Mouse (Mus musculus) forebrain, postnatal 0 days (tissue): ENCODE results near the gene Vgll4. TPM values are rescaled to one million over a fixed set of nuclear protein-coding genes. Genes with fewer than 3 reads are reported as not detected.

ENCODE experiments used
- ATAC-seq: fragments of 200-750 bp; cut with Nextera tagmentation; 2 replicates; pipeline ENCODE4 v1.8.0; 2017; ENCODE audit warnings: mild to moderate bottlenecking, moderate library complexity
- DNase-seq: peaks from one replicate; pipeline ENCODE4 v3.0.0-alpha.2; 2015
- H3K27ac ChIP-seq: fragments of 300-500 bp; sonication (generic); 2 replicates; pipeline ENCODE4 v1.5.1; 2014; ENCODE audit warnings: low read depth, mild to moderate bottlenecking, antibody characterized with exemption, low read length, moderate library complexity, mixed read lengths
- H3K27me3 ChIP-seq: fragments of 300-500 bp; sonication (generic); 2 replicates; pipeline ENCODE4 v1.6.1; 2014; ENCODE audit warnings: mild to moderate bottlenecking, low read length, mixed read lengths; ENCODE audit not compliant: insufficient read depth
- H3K36me3 ChIP-seq: fragments of 300-500 bp; sonication (generic); 2 replicates; pipeline ENCODE4 v1.6.1; 2014; ENCODE audit warnings: mild to moderate bottlenecking, moderate library complexity; ENCODE audit not compliant: insufficient read depth
- H3K4me1 ChIP-seq: fragments of 300-500 bp; sonication (generic); 2 replicates; pipeline ENCODE4 v1.6.1; 2014; ENCODE audit warnings: antibody characterized with exemption; ENCODE audit not compliant: insufficient read depth
- H3K4me2 ChIP-seq: fragments of 300-500 bp; sonication (generic); 2 replicates; pipeline ENCODE4 v1.6.1; 2014; ENCODE audit warnings: low read depth, mild to moderate bottlenecking, moderate library complexity
- H3K4me3 ChIP-seq: fragments of 300-500 bp; sonication (generic); 2 replicates; pipeline ENCODE4 v1.5.1; 2014; ENCODE audit warnings: low read depth, low read length, mixed read lengths
- H3K9ac ChIP-seq: fragments of 300-500 bp; sonication (generic); 2 replicates; pipeline ENCODE4 v1.6.1; 2014; ENCODE audit warnings: mild to moderate bottlenecking
- H3K9me3 ChIP-seq: fragments of 300-500 bp; sonication (generic); 2 replicates; pipeline ENCODE4 v1.6.1; 2016; ENCODE audit warnings: low read length
- CTCF ChIP-seq: sonication (generic); IDR thresholded peaks from 2 replicates; pipeline ENCODE4 v1.5.1; 2016; ENCODE audit warnings: antibody characterized with exemption, control low read depth, low read depth
- WGBS: fragments of 180-500 bp; shearing (Covaris S2); extraction: QIAGEN DNeasy Blood & Tissue Kit; methylation state at CpG from one replicate; pipeline ENCODE4 v1.1.7; 2014; 5-methylcytosine and 5-hydroxymethylcytosine counted together
- polyA plus RNA-seq: library from polyadenylated mRNA; unstranded; fragments of >200 nt; fragmentation: Nextera tagmentation; extraction: Ambion mirVana; gene quantifications from 2 replicates; pipeline ENCODE4 v1.2.1, GENCODE M21; 2015
- total RNA-seq: library from RNA; depleted of rRNA; stranded (reverse); fragments of >200 nt; gene quantifications from 2 replicates; pipeline ENCODE4 v1.2.3, GENCODE M21; 2014

The Vgll4 gene
- total and polyA plus RNA-seq, 2 experiments from 2014 or later, result 58.0 to 59.2 TPM

GRCm38 (mm10) chr6:114914041-114914716 is 55.6 kb downstream of the Vgll4 start:
- no peak overlapping the region for H3K4me3 ChIP-seq
- no peaks in the 10 kb centered on the region for H3K36me3 ChIP-seq
- H3K9me3 ChIP-seq, result no peaks in the 10 kb centered on the region
- 23% methylated on average over 10 of the region's 10 CpGs for WGBS
- H3K4me1 ChIP-seq, result peaks cover 40% of the 10 kb centered on the region
- DNase-seq, result no peak
- no peak for ATAC-seq
- 0 out of 2 replicates have a peak overlapping the region, but pooled peaks have one; percentile 21 for H3K27ac ChIP-seq
- no peak for TF ChIP-seq CTCF
- peak overlapping the region; percentile 18; the same call in 1 of the 2 replicates for H3K9ac ChIP-seq
- no peak overlapping the region for H3K4me2 ChIP-seq
- no peaks in the 10 kb centered on the region for H3K27me3 ChIP-seq

GRCm38 (mm10) chr6:114913142-114913541 is 56.7 kb downstream of the Vgll4 start:
- DNase-seq, result no peak
- Histone ChIP-seq H3K27ac (no peak overlapping the region), H3K4me2 (no peak overlapping the region), H3K27me3 (no peaks in the 10 kb centered on the region), H3K4me3 (no peak overlapping the region), H3K4me1 (peaks cover 31% of the 10 kb centered on the region), H3K36me3 (no peaks in the 10 kb centered on the region), H3K9ac (no peak overlapping the region), H3K9me3 (no peaks in the 10 kb centered on the region)
- ATAC-seq, result no peak
- 30% methylated on average over 4 of the region's 4 CpGs for WGBS
- TF ChIP-seq CTCF, result no peak

GRCm38 (mm10) chr6:114911540-114911939 is 58.3 kb downstream of the Vgll4 start:
- DNase-seq, result no peak
- no peak for ATAC-seq
- 68% methylated on average over 3 of the region's 3 CpGs for WGBS
- Histone ChIP-seq H3K27me3 (no peaks in the 10 kb centered on the region), H3K9me3 (no peaks in the 10 kb centered on the region), H3K9ac (no peak overlapping the region), H3K27ac (no peak overlapping the region), H3K4me2 (no peak overlapping the region), H3K4me3 (no peak overlapping the region), H3K4me1 (peaks cover 16% of the 10 kb centered on the region), H3K36me3 (no peaks in the 10 kb centered on the region)
- no peak for TF ChIP-seq CTCF

GRCm38 (mm10) chr6:114909801-114910200 is 60.0 kb downstream of the Vgll4 start:
- Histone ChIP-seq H3K27me3 (no peaks in the 10 kb centered on the region), H3K27ac (no peak overlapping the region), H3K36me3 (no peaks in the 10 kb centered on the region), H3K4me2 (no peak overlapping the region), H3K4me3 (no peak overlapping the region), H3K9me3 (no peaks in the 10 kb centered on the region), H3K9ac (no peak overlapping the region), H3K4me1 (peaks cover 12% of the 10 kb centered on the region)
- WGBS, result 85% methylated on average over 7 of the region's 7 CpGs
- TF ChIP-seq CTCF, result no peak
- DNase-seq (no peak), ATAC-seq (no peak)

GRCm38 (mm10) chr6:114907459-114907858 is 62.3 kb downstream of the Vgll4 start:
- no peak overlapping the region for H3K4me2 ChIP-seq
- TF ChIP-seq CTCF, result no peak
- no peak overlapping the region for H3K27ac ChIP-seq
- H3K36me3 ChIP-seq, result no peaks in the 10 kb centered on the region
- H3K9ac ChIP-seq, result no peak overlapping the region
- no peaks in the 10 kb centered on the region for H3K27me3 ChIP-seq
- no peaks in the 10 kb centered on the region for H3K4me1 ChIP-seq
- H3K4me3 ChIP-seq, result no peak overlapping the region
- 82% methylated on average over 6 of the region's 6 CpGs for WGBS
- no peak for DNase-seq
- no peaks in the 10 kb centered on the region for H3K9me3 ChIP-seq
- no peak for ATAC-seq

- H3K4me1 ChIP-seq, result peaks cover 8% of the 10 kb centered on the region
- H3K27me3 ChIP-seq, result no peaks in the 10 kb centered on the region
- DNase-seq (no peak), ATAC-seq (no peak)
- no peak overlapping the region for H3K9ac ChIP-seq
- no peak for TF ChIP-seq CTCF
- no peaks in the 10 kb centered on the region for H3K9me3 ChIP-seq
- no peak overlapping the region for H3K27ac ChIP-seq
- 79% methylated on average over 5 of the region's 5 CpGs for WGBS
- no peak overlapping the region for H3K4me3 ChIP-seq
- no peaks in the 10 kb centered on the region for H3K36me3 ChIP-seq
- no peak overlapping the region for H3K4me2 ChIP-seq
These were observed 63.6 kb downstream of the Vgll4 start for GRCm38 (mm10) chr6:114906209-114906608.

- peaks cover 9% of the 10 kb centered on the region for H3K4me1 ChIP-seq
- ATAC-seq (no peak), DNase-seq (no peak)
- no peak overlapping the region for H3K27ac ChIP-seq
- WGBS, result 76% methylated on average over 8 of the region's 8 CpGs
- no peaks in the 10 kb centered on the region for H3K36me3 ChIP-seq
- H3K27me3 ChIP-seq, result no peaks in the 10 kb centered on the region
- no peak overlapping the region for H3K4me3 ChIP-seq
- H3K9ac ChIP-seq, result no peak overlapping the region
- no peak for TF ChIP-seq CTCF
- no peaks in the 10 kb centered on the region for H3K9me3 ChIP-seq
- no peak overlapping the region for H3K4me2 ChIP-seq
These were observed 64.4 kb downstream of the Vgll4 start for GRCm38 (mm10) chr6:114905253-114906028.
